Mouse (Mus musculus) right cerebral cortex, postnatal 25 days (tissue): ENCODE results near the gene Irx2.

Experiments
- DNase-seq: peaks from one replicate; pipeline ENCODE4 v3.0.0; 2022

Gene Irx2

DNA sequence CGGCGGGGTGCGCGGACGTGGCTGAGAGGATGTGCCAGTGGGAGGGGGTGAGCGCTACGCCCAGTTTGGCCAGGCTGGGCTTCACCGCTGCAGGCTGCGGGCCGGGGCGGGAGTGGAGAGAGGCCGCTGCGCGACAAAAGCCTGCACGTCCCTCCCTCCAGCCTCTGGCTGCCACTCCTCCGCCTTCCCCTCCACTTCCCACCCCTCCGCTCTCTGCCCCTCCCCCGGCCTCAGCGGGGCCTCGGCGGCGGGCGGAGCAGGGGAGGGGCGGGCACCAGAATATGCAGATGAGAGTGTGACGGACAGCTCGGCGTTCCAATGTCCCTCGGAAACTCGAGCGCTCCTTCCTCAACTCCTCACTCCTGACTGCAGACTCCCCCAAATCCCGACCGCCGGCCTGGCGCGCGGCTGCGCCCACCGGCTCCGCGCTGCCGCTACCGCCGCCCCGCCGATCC, at the start of gene Irx2:
Gene Irx2 (plus strand): TSS at position 359 of the 455 bp plus-strand sequence.
- peak; percentile 10 for DNase-seq

- no peak for DNase-seq
Observed at GRCm38 (mm10) chr13:72581276-72581675, 47.3 kb upstream of the Irx2 start.

- no peak for DNase-seq
Observed at GRCm38 (mm10) chr13:72592526-72592925, 36.1 kb upstream of the Irx2 start.

GRCm38 (mm10) chr13:72593310-72593709, 35.3 kb upstream of the Irx2 start:
- no peak for DNase-seq

DNA sequence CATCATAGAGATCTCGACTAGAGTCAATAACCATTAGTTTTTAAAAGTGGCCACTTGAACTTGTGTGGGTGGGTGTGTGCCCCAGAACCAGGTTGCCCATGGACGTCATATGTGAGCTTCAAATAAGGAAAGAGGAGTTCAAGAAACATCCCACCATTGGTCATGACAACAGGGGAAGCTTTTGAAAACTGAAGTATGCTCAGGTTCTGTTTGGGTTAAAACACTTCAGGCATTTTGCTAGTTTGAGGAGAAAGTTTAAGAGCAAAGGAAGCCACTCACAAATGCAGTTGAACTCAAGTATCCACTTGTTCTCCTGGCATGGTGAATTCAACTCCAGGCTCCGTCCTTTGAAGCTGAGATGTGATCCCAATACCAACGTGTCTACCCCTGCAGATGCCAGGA, 34.9 kb upstream of the Irx2 start:
- no peak for DNase-seq

- no peak for DNase-seq
Observed at GRCm38 (mm10) chr13:72599254-72599653, 29.4 kb upstream of the Irx2 start.

DNA sequence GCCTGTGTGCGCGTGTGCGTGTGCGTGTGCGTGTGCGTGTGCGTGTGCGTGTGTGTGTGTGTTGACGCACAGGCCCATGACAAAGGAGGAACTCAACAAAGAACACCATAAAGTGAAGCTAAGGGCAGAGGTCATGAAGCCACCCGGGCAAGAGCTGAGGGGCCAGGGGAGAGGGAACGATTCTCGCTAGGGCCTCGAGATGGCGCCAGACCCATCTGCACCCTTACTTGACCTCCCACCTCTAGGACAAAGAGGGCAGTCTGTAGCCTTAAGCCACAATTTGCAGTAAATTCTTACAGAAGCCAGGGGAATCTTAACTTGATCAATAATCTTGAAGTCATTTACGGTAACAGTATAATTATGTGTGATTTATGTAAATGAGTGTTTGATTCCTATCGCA, 19.9 kb upstream of the Irx2 start:
- no peak for DNase-seq

GRCm38 (mm10) chr13:72610277-72610676, 18.3 kb upstream of the Irx2 start:
- DNase-seq = no peak

DNA sequence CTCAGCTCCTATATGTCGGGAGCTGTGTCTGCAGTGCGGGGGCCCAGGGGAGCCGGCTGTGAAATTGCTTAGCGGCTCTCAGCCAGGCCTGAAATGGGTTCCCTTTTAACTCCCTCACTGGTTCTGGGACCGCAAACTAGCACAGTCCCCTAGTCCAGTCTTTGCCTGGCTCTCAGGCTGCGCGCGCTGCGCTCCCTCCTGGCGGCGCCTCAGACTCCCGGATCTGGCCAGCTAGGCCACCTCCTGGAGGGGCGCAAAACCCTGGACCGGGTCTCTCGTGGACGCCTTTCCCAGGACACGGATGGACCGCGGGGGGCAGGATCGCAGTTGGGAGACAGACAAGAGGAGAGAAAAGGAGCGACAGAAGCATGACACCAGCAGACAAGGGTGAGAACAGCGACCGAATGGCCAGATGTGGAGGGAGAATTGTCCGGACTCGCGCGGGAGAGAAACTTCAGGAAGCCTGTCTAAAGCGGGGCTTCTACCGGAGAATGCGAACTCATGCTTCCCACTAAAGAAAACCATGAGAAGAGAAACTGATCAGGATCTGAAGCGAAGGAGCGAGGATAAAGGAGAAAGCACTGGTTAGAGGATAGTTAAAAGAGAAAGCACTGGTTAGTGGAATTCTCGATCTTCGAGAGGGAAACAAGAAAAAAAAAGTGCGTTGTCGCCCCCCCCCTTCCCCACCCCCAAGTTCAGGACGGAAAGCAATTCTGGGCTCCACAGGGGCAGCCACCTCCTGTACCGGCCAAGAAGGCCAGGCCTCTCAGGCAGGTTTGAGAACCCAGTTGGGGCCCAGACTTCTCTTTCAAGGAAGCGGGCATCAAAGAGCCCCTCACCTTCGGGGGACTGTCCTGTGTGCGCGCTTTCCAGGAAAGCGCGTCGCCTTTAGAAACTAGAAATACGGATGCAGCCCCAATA, 4.4 kb upstream of the Irx2 start:
- peak; percentile 10 for DNase-seq

DNA sequence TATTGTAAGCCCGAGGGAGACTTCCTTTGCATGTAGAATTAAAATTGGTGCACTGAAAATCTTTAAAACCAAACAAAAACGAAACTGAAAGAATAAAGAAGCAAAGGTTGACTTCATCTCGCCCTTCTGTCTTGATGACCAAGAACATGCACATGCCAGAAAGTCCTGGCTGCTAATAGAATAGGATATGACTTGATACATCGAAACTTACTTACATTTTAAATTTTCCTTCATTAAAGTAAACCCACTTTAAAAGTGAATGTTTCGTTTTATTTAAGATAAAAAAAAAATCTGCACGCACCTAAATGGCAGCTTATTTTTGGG, 3.8 kb upstream of the Irx2 start:
- no peak for DNase-seq

GRCm38 (mm10) chr13:72625236-72625950, 3.2 kb upstream of the Irx2 start:
- peak; percentile 9 for DNase-seq

- peak; percentile 13 for DNase-seq
Observed at GRCm38 (mm10) chr13:72627391-72628321, 964 bp upstream of the Irx2 start.

GRCm38 (mm10) chr13:72628935-72629631, 463 bp downstream of the Irx2 start:
- DNase-seq = peak; percentile 19

- DNase-seq = no peak
Observed at GRCm38 (mm10) chr13:72629806-72630205, 1.2 kb downstream of the Irx2 start.

- DNase-seq = no peak
Observed at GRCm38 (mm10) chr13:72630501-72631372, 2.1 kb downstream of the Irx2 start.

GRCm38 (mm10) chr13:72631373-72632021, 2.9 kb downstream of the Irx2 start:
- DNase-seq = peak; percentile 18

- DNase-seq = no peak
Observed at GRCm38 (mm10) chr13:72632361-72632760, 3.7 kb downstream of the Irx2 start.

DNA sequence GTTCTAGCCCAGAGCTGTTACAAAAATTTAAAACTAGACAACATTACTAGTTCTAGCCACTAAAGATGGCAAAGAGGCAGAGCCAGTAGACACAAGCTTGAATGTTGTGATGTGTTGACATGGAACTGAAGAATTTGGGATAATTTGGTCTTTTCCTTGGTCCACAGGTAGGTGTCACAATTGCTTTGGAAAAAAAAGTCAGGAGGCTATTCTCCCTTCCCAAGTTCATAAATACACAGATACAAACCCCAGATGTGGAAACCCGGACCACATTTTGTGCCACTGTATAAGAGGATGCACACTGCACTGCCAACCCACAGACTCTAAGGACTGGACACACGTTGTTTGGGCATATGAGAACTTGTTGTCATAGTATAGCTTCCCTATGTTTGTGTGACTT, 4.5 kb downstream of the Irx2 start:
- no peak for DNase-seq

DNA sequence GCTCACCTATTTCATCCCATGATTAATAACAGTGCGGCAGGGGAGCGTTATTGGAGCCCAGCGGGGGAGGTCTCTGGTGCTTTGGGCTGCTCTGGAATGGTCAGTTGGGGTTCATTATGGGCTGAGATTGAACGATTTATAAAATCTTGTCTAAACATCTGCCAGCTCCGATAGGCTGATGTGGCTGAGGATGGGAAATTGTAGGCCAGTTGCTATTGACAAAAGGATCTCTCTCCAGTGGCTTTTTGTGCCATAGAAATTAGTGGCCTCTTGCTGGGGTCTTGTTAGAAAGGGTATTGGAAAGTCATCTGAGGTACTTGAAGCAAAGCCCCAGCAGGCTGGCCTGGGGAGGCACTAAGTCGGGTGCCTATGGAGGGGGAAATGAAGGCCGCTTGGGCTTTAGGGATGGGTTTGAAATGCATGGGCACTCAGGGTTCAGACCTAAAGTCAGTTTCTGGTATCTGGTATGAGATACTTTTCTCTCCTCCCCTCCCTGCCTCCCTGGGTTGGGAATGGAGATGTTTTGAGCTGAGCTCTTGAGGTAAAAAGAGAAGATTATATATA, 6.2 kb downstream of the Irx2 start:
- no peak for DNase-seq

- DNase-seq = no peak
Observed at GRCm38 (mm10) chr13:72636331-72636851, 7.8 kb downstream of the Irx2 start.
